Mouse (Mus musculus) olfactory bulb, adult 2 months (tissue): ENCODE results near the gene Sphk1.

Source experiments
- CTCF ChIP-seq: fragments of 200-500 bp; IDR thresholded peaks from 2 replicates; pipeline ENCODE4 v1.5.1; 2012; ENCODE audit warnings: low read depth, mild to moderate bottlenecking, low read length, moderate library complexity; ENCODE audit not compliant: insufficient read depth
- POLR2A ChIP-seq: fragments of 200-500 bp; IDR thresholded peaks from 2 replicates; pipeline ENCODE4 v1.6.1; 2012; ENCODE audit warnings: mild to moderate bottlenecking, low read depth, low read length, moderate library complexity; ENCODE audit not compliant: insufficient read depth

DNA sequence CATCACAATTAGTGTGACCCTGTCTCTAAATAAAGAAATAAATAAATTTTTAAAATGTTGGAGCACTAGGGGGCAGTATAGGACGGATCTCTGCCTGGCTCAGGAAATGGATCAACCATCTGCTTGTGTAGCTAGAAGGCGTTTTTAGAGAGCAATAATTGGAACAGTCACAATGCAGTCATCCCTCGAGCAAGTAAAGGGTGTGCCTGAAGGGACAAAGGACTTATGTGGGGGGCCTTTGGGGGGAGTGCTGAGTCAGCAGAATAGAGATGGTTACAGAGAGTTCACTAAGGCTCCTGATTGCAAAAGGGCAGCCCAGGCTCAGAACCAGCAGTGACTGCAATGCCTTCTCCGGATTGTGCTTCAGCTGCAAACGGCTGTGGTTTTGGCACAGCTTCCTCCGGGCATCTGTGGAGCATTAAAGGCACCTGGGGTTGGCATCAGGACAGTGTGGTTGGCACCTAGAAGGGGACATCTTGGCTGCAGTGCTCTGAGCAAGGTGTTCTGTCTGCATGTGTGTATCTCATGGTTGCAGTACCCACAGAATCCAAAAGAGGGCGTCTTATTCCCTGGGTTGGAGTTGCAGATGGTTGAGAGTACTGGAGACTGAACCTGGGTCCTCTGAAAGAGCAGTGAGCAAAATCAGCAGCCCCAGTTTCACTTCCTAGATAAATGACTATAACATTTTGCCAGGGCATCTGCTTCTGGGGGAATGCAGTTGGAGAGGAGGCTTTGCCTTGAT, 29.5 kb upstream of the Sphk1 start:
- TF ChIP-seq CTCF: no peak
- no peak for TF ChIP-seq POLR2A
